Mouse (Mus musculus): ENCODE results near the gene Mettl13.

- TF ChIP-seq CTCF (IDR thresholded peaks at IDR 0.05), result no peak
- TF ChIP-seq EP300 (IDR thresholded peaks at IDR 0.05), result no peak
These were observed 33.2 kb downstream of the Mettl13 start for GRCm38 (mm10) chr1:162515116-162515515.
